Mouse (Mus musculus): ENCODE results near the gene Efna4.

GRCm38 (mm10) chr3:89356029-89356428 lies 18.2 kb upstream of the Efna4 start:
- TF ChIP-seq EP300 (IDR thresholded peaks at IDR 0.05; ENCODE audit: low read depth) (no peak), CTCF (IDR thresholded peaks at IDR 0.05; ENCODE audit: low read depth) (no peak)

All from liver, postnatal 0 days (tissue).